ENCODE assay signal across 8 mouse cellular contexts in genomic region chr14:4414965-4415835, GRCm38 (mm10). TPM values are rescaled to one million over a fixed set of nuclear protein-coding genes. Genes with fewer than 3 reads are reported as not detected.
DNase-seq lines count a peak whose midpoint lies in the region; ATAC-seq lines count a peak whose summit lies in the region.
"Not testable (repeated sequence)": the region's sequence is repeated elsewhere in the genome, so short reads cannot be mapped to it uniquely, and the experiment has no call there.
"Had no signal": no experiment of that assay in that cellular context is flagged by ENCODE, and none has a peak within 500 bp of the region (broad histone marks: within the 10 kb centered on the region; RNA-seq: fewer than 3 reads in every experiment).

Gene Gm3164, plus strand, starts transcription at chr14:4415448.

- H3K9ac ChIP-seq in forebrain, embryonic 12.5 days, result peak within 1 kb of the TSS; percentile 55
- peak within 1 kb of the TSS; percentile 52; the same call in 1 of the 2 replicates for H3K9ac ChIP-seq in heart, embryonic 13.5 days
- H3K9ac ChIP-seq in intestine, embryonic 16.5 days (ENCODE audit: low read depth, low read length), result not testable (repeated sequence)

- H3K4me2 ChIP-seq in forebrain, embryonic 12.5 days, result peak within 1 kb of the TSS; percentile 65
- peak within 1 kb of the TSS; percentile 65 for H3K4me2 ChIP-seq in heart, embryonic 13.5 days
- H3K4me2 ChIP-seq in intestine, embryonic 16.5 days (ENCODE audit: low read depth, low read length), result peak within 1 kb of the TSS; percentile 52

- not testable (repeated sequence) for H3K27ac ChIP-seq in forebrain, embryonic 12.5 days; heart, embryonic 13.5 days (replicated peaks); intestine, embryonic 16.5 days (ENCODE audit: low read length)

- intact Hi-C loops in left cerebral cortex, postnatal 14 days (cut with DNase I), result not testable (repeated sequence)

- H3K4me1 ChIP-seq in forebrain, embryonic 12.5 days; heart, embryonic 13.5 days; intestine, embryonic 16.5 days (ENCODE audit: control insufficient read depth, insufficient read depth, low read length): not testable (repeated sequence)

- peak within 1 kb of the TSS; percentile 48 for H3K4me3 ChIP-seq in forebrain, embryonic 12.5 days (replicated peaks)
- peak within 1 kb of the TSS; percentile 47 for H3K4me3 ChIP-seq in heart, embryonic 13.5 days
- H3K4me3 ChIP-seq in intestine, embryonic 16.5 days (ENCODE audit: low read length), result peak within 1 kb of the TSS; percentile 34

- 1% methylated on average over 30 of the region's 59 CpGs for whole genome bisulfite sequencing in forebrain, embryonic 12.5 days
- WGBS in heart, embryonic 13.5 days, result 3% methylated on average over 27 of the region's 59 CpGs
- 2% methylated on average over 29 of the region's 59 CpGs for WGBS in intestine, embryonic 16.5 days

- H3K36me3 ChIP-seq in forebrain, embryonic 12.5 days (replicated peaks); heart, embryonic 13.5 days; intestine, embryonic 16.5 days (ENCODE audit: control insufficient read depth, insufficient read depth, low read length): not testable (repeated sequence)

- H3K9me3 ChIP-seq in forebrain, embryonic 12.5 days; heart, embryonic 13.5 days; intestine, embryonic 16.5 days (ENCODE audit: control insufficient read depth, low read length): not testable (repeated sequence)

- ATAC-seq in forebrain, embryonic 12.5 days (ENCODE audit: low FRiP score); heart, embryonic 13.5 days (ENCODE audit: extremely low read depth, insufficient number of reproducible peaks, low FRiP score, low TSS enrichment); intestine, embryonic 16.5 days: not testable (repeated sequence)

- DNase-seq in adrenal gland, postnatal 36 days, result peak; percentile 59
- peak; percentile 22 to 41 for DNase-seq in left cerebral cortex, postnatal 14 days (ENCODE audit: low spot score in 2 of 2)
- peak; percentile 51 for DNase-seq in lung, postnatal 14 days
- DNase-seq in ovary, postnatal 36 days (ENCODE audit: low spot score), result peak; percentile 27

- not testable (repeated sequence) for H3K27me3 ChIP-seq in forebrain, embryonic 12.5 days; heart, embryonic 13.5 days (replicated peaks); intestine, embryonic 16.5 days (replicated peaks; ENCODE audit: control insufficient read depth, insufficient read depth, low read length)

RNA-seq across cellular contexts. Expression of gene Gm3164, which starts in this region (rescaled TPM):
- not detected for total RNA-seq in adrenal gland, postnatal 36 days (2021)
- 1.8 and 2.7 TPM in 2 replicates for polyA plus RNA-seq in forebrain, embryonic 12.5 days (2016; fragmentation: Nextera tagmentation; extraction: Ambion mirVana)
- 0.47 and 0.49 TPM in 2 replicates for polyA plus RNA-seq in heart, embryonic 13.5 days (2015; fragmentation: Nextera tagmentation; extraction: Ambion mirVana)
- polyA plus RNA-seq in intestine, embryonic 16.5 days (2015; fragmentation: Nextera tagmentation; extraction: Ambion mirVana), result 0.09 TPM in 1 of 2 replicates, not detected in the other
- total RNA-seq in left cerebral cortex, postnatal 14 days (2021), result under 1 TPM in 1 of 2 experiments, not detected in 1; 0.49 TPM
- polyA plus RNA-seq: myocyte had no signal

Comparison
In these comparisons a context has a peak if more than half of its experiments do, and no peak if none do; other contexts are left out.
1. Peak in DNase-seq in adrenal gland, postnatal 36 days; RNA of the gene not detected or under 1 TPM.
2. Peak in DNase-seq in left cerebral cortex, postnatal 14 days; RNA of the gene not detected or under 1 TPM.